Mouse (Mus musculus) layer of hippocampus, adult 2 months (tissue): ENCODE data around the gene Ankrd23. TPM values are rescaled to one million over a fixed set of nuclear protein-coding genes. Genes with fewer than 3 reads are reported as not detected.

Experiments used
- DNase-seq, 2 experiments: peaks; one replicate each; pipeline ENCODE4 v3.0.0; 2022; ENCODE audit warnings: low spot score in 2 of 2
- H3K27ac ChIP-seq: fragments of 200-600 bp; 2 replicates; pipeline ENCODE4 v1.8.1; 2022
- H3K4me3 ChIP-seq: fragments of 200-600 bp; 2 replicates; pipeline ENCODE4 v1.8.1; 2022; ENCODE audit warnings: mild to moderate bottlenecking
- CTCF ChIP-seq: fragments of 200-600 bp; conservative IDR thresholded peaks from 2 replicates; pipeline ENCODE4 v1.8.1; 2022; ENCODE audit warnings: antibody characterized with exemption, mild to moderate bottlenecking, moderate library complexity
- microRNA-seq, 2 experiments: library from miRNA; unstranded; fragments of <30 nt; microRNA quantifications; one replicate each; pipeline ENCODE4 v1.2.0; 2021
- total RNA-seq, 2 experiments: library from RNA; stranded (reverse); gene quantifications; 2 replicates each; pipeline ENCODE4 v1.2.3; 2021

Ankrd23 gene
- total RNA-seq, 2 experiments from 2014 or later: 6.8 to 10.3 TPM

DNA sequence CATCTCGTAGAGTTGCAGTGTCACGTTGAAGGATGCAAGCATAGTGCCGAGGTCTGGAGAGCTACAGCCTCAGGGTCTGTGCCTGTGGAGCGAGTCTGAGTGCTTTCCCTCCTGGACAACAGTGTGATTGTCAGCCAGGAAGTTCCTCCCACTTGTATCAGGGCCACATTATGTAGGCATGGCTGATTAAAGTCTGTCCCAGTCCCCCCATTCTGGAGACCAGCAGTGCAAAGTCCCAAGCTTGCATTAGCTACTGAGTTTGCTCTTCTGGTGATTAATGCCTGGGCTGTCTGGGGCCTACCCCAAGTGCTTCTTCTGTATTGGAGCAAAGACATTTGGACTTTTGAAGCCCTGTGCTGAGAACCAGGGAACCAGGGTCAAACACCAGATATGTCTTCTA is 52.9 kb downstream of the Ankrd23 start:
- DNase-seq: no peak
- H3K27ac ChIP-seq: no peak overlapping the region
- no peak for TF ChIP-seq CTCF
- no peak overlapping the region for H3K4me3 ChIP-seq

Small RNA genes lying within 50 kb of the gene (microRNA-seq; reads per million reads assigned to microRNA genes)
- 0 reads per million in 2 experiments for gene Gm47280

Other genes with a start within 250 kb of the Ankrd23 start
- 10 to 100 TPM; 15.1 to 15.4 TPM for gene Arid5a, start 229.2 kb downstream of the Ankrd23 start, total RNA-seq
- 10 to 100 TPM; 76.1 to 76.8 TPM for gene Kansl3, start 167.7 kb downstream of the Ankrd23 start, total RNA-seq
- not detected for gene Fer1l5, start 164.6 kb downstream of the Ankrd23 start, total RNA-seq
- gene Lman2l, start 91.6 kb downstream of the Ankrd23 start, total RNA-seq: 10 to 100 TPM; 73.2 to 77.2 TPM
- 10 to 100 TPM; 16.9 to 17.2 TPM for gene Cnnm4, start 65.3 kb downstream of the Ankrd23 start, total RNA-seq
- gene Cnnm3, start 25.0 kb downstream of the Ankrd23 start, total RNA-seq: 10 to 100 TPM; 33.1 to 38.1 TPM
- not detected for gene Gm42417, start 2.5 kb upstream of the Ankrd23 start, total RNA-seq
- gene Ankrd39, start 10.6 kb upstream of the Ankrd23 start, total RNA-seq: 10 to 100 TPM; 13.4 to 13.7 TPM
- 10 to 100 TPM; 13.4 to 13.6 TPM for gene Sema4c, start 21.5 kb upstream of the Ankrd23 start, total RNA-seq
- not detected for gene Fam178b, start 146.3 kb upstream of the Ankrd23 start, total RNA-seq
- gene Cox5b, start 154.6 kb upstream of the Ankrd23 start, total RNA-seq: 100 to 1,000 TPM; 610 to 649 TPM
- 1 to 10 TPM in 1 of 2 experiments, under 1 TPM in 1; 0.96 to 1.4 TPM for gene 4933424G06Rik, start 173.3 kb upstream of the Ankrd23 start, total RNA-seq
- gene Actr1b, start 177.5 kb upstream of the Ankrd23 start, total RNA-seq: 100 to 1,000 TPM; 248 to 282 TPM
- 1 to 10 TPM; 3.9 to 5.0 TPM for gene Zap70, start 224.9 kb upstream of the Ankrd23 start, total RNA-seq